Mouse (Mus musculus): ENCODE results near the gene Csnk1e. TPM values are rescaled to one million over a fixed set of nuclear protein-coding genes. Genes with fewer than 3 reads are reported as not detected.

Gene Csnk1e
- polyA plus RNA-seq (2015; fragmentation: Nextera tagmentation; extraction: Ambion mirVana): 66.0 and 71.5 TPM in 2 replicates

GRCm38 (mm10) chr15:79455106-79455810, at the start of gene Csnk1e:
Csnk1e (minus strand) TSS chr15:79455566.
- Histone ChIP-seq H3K4me3 (ENCODE audit: low read length) (peak within 1 kb of the TSS; percentile 36), H3K4me1 (ENCODE audit: insufficient read depth, low read length) (peaks cover 7% of the 10 kb centered on the region; the same call in 1 of the 2 replicates), H3K27me3 (ENCODE audit: insufficient read depth, low read length) (no peaks in the 10 kb centered on the region), H3K9ac (replicated peaks; ENCODE audit: low read length) (peak within 1 kb of the TSS; percentile 56), H3K4me2 (replicated peaks; ENCODE audit: low read depth, low read length) (peak within 1 kb of the TSS; percentile 56), H3K27ac (ENCODE audit: low read length) (no peak within 1 kb of the TSS), H3K9me3 (ENCODE audit: low read length) (no peaks in the 10 kb centered on the region), H3K36me3 (ENCODE audit: insufficient read depth, low read length) (no peaks in the 10 kb centered on the region)
- WGBS: 1% methylated on average over 24 of the region's 24 CpGs
- ATAC-seq (ENCODE audit: low FRiP score, low TSS enrichment): peak; percentile 92

GRCm38 (mm10) chr15:79504707-79505452, 49.5 kb upstream of the Csnk1e start, which contains the start of gene Kcnj4:
Kcnj4 (minus strand) TSS chr15:79505241.
- no peak within 1 kb of the TSS for H3K27ac ChIP-seq (ENCODE audit: low read length)
- peaks cover 13% of the 10 kb centered on the region; the same call in 1 of the 2 replicates for H3K4me1 ChIP-seq (ENCODE audit: insufficient read depth, low read length)
- H3K4me2 ChIP-seq (replicated peaks; ENCODE audit: low read depth, low read length): peak within 1 kb of the TSS; percentile 80
- peak; percentile 14; the same call in 1 of the 2 replicates for ATAC-seq (ENCODE audit: low FRiP score, low TSS enrichment)
- H3K9me3 ChIP-seq (ENCODE audit: low read length): no peaks in the 10 kb centered on the region
- H3K9ac ChIP-seq (replicated peaks; ENCODE audit: low read length): peak within 1 kb of the TSS; percentile 67
- WGBS: 1% methylated on average over 60 of the region's 60 CpGs
- H3K36me3 ChIP-seq (ENCODE audit: insufficient read depth, low read length): no peaks in the 10 kb centered on the region
- peak within 1 kb of the TSS; percentile 59 for H3K4me3 ChIP-seq (ENCODE audit: low read length)
- H3K27me3 ChIP-seq (ENCODE audit: insufficient read depth, low read length): peaks cover 65% of the 10 kb centered on the region

GRCm38 (mm10) chr15:79503438-79503837, 48.1 kb upstream of the Csnk1e start:
- H3K9me3 ChIP-seq (ENCODE audit: low read length): no peaks in the 10 kb centered on the region
- H3K4me2 ChIP-seq (replicated peaks; ENCODE audit: low read depth, low read length): no peak overlapping the region
- peaks cover 13% of the 10 kb centered on the region; the same call in 1 of the 2 replicates for H3K4me1 ChIP-seq (ENCODE audit: insufficient read depth, low read length)
- no peak for ATAC-seq (ENCODE audit: low FRiP score, low TSS enrichment)
- H3K27me3 ChIP-seq (ENCODE audit: insufficient read depth, low read length): peaks cover 58% of the 10 kb centered on the region
- H3K9ac ChIP-seq (replicated peaks; ENCODE audit: low read length): no peak overlapping the region
- H3K27ac ChIP-seq (ENCODE audit: low read length): no peak overlapping the region
- 64% methylated on average over 5 of the region's 5 CpGs for WGBS
- no peaks in the 10 kb centered on the region for H3K36me3 ChIP-seq (ENCODE audit: insufficient read depth, low read length)
- no peak overlapping the region for H3K4me3 ChIP-seq (ENCODE audit: low read length)

- Histone ChIP-seq H3K9me3 (ENCODE audit: low read length) (no peaks in the 10 kb centered on the region), H3K9ac (replicated peaks; ENCODE audit: low read length) (no peak overlapping the region), H3K4me3 (ENCODE audit: low read length) (no peak overlapping the region), H3K36me3 (ENCODE audit: insufficient read depth, low read length) (no peaks in the 10 kb centered on the region), H3K4me1 (ENCODE audit: insufficient read depth, low read length) (peaks cover 13% of the 10 kb centered on the region; the same call in 1 of the 2 replicates), H3K4me2 (replicated peaks; ENCODE audit: low read depth, low read length) (no peak overlapping the region), H3K27ac (ENCODE audit: low read length) (no peak overlapping the region), H3K27me3 (ENCODE audit: insufficient read depth, low read length) (peaks cover 53% of the 10 kb centered on the region)
- no peak for ATAC-seq (ENCODE audit: low FRiP score, low TSS enrichment)
- WGBS: 18% methylated on average over 18 of the region's 18 CpGs
Measured at GRCm38 (mm10) chr15:79502891-79503341, 47.5 kb upstream of the Csnk1e start.

- peaks cover 33% of the 10 kb centered on the region for H3K27me3 ChIP-seq (ENCODE audit: insufficient read depth, low read length)
- no peak overlapping the region for H3K4me2 ChIP-seq (replicated peaks; ENCODE audit: low read depth, low read length)
- H3K4me3 ChIP-seq (ENCODE audit: low read length): no peak overlapping the region
- ATAC-seq (ENCODE audit: low FRiP score, low TSS enrichment): no peak
- no peak overlapping the region for H3K27ac ChIP-seq (ENCODE audit: low read length)
- no peak overlapping the region for H3K9ac ChIP-seq (replicated peaks; ENCODE audit: low read length)
- no peaks in the 10 kb centered on the region for H3K36me3 ChIP-seq (ENCODE audit: insufficient read depth, low read length)
- H3K4me1 ChIP-seq (ENCODE audit: insufficient read depth, low read length): peaks cover 6% of the 10 kb centered on the region; the same call in 1 of the 2 replicates
- H3K9me3 ChIP-seq (ENCODE audit: low read length): no peaks in the 10 kb centered on the region
- 81% methylated on average over 17 of the region's 17 CpGs for WGBS
Measured at GRCm38 (mm10) chr15:79500110-79500509, 44.7 kb upstream of the Csnk1e start.

GRCm38 (mm10) chr15:79493527-79493926, 38.2 kb upstream of the Csnk1e start:
- H3K4me2 ChIP-seq (replicated peaks; ENCODE audit: low read depth, low read length): no peak overlapping the region

GRCm38 (mm10) chr15:79489463-79489862, 34.1 kb upstream of the Csnk1e start:
- ATAC-seq (ENCODE audit: low FRiP score, low TSS enrichment): no peak
- 43% methylated on average over 11 of the region's 11 CpGs for WGBS
- no peaks in the 10 kb centered on the region for H3K36me3 ChIP-seq (ENCODE audit: insufficient read depth, low read length)

More at GRCm38 (mm10) chr15:79493527-79493926, 38.2 kb upstream of the Csnk1e start:
- no peak overlapping the region for H3K9ac ChIP-seq (replicated peaks; ENCODE audit: low read length)
- ATAC-seq (ENCODE audit: low FRiP score, low TSS enrichment): no peak
- peaks cover 12% of the 10 kb centered on the region; the same call in 1 of the 2 replicates for H3K27me3 ChIP-seq (ENCODE audit: insufficient read depth, low read length)
- H3K27ac ChIP-seq (ENCODE audit: low read length): no peak overlapping the region
- H3K9me3 ChIP-seq (ENCODE audit: low read length): no peaks in the 10 kb centered on the region
- H3K4me1 ChIP-seq (ENCODE audit: insufficient read depth, low read length): no peaks in the 10 kb centered on the region
- no peak overlapping the region for H3K4me3 ChIP-seq (ENCODE audit: low read length)
- H3K36me3 ChIP-seq (ENCODE audit: insufficient read depth, low read length): no peaks in the 10 kb centered on the region
- WGBS: 25% methylated on average over 18 of the region's 18 CpGs

GRCm38 (mm10) chr15:79481181-79481688, 25.9 kb upstream of the Csnk1e start:
- Histone ChIP-seq H3K4me3 (ENCODE audit: low read length) (0 out of 2 replicates have a peak overlapping the region, but pooled peaks have one; percentile 5), H3K9ac (replicated peaks; ENCODE audit: low read length) (no peak overlapping the region), H3K27ac (ENCODE audit: low read length) (no peak overlapping the region), H3K9me3 (ENCODE audit: low read length) (no peaks in the 10 kb centered on the region), H3K4me1 (ENCODE audit: insufficient read depth, low read length) (no peaks in the 10 kb centered on the region), H3K36me3 (ENCODE audit: insufficient read depth, low read length) (no peaks in the 10 kb centered on the region), H3K4me2 (replicated peaks; ENCODE audit: low read depth, low read length) (peak overlapping the region; percentile 35), H3K27me3 (ENCODE audit: insufficient read depth, low read length) (no peaks in the 10 kb centered on the region)
- 5% methylated on average over 15 of the region's 15 CpGs for WGBS
- ATAC-seq (ENCODE audit: low FRiP score, low TSS enrichment): peak; percentile 57; the same call in 1 of the 2 replicates

More at GRCm38 (mm10) chr15:79489463-79489862, 34.1 kb upstream of the Csnk1e start:
- H3K27me3 ChIP-seq (ENCODE audit: insufficient read depth, low read length): peaks cover 9% of the 10 kb centered on the region; the same call in 1 of the 2 replicates
- H3K9me3 ChIP-seq (ENCODE audit: low read length): no peaks in the 10 kb centered on the region
- no peaks in the 10 kb centered on the region for H3K4me1 ChIP-seq (ENCODE audit: insufficient read depth, low read length)
- no peak overlapping the region for H3K27ac ChIP-seq (ENCODE audit: low read length)
- H3K4me2 ChIP-seq (replicated peaks; ENCODE audit: low read depth, low read length): no peak overlapping the region
- H3K9ac ChIP-seq (replicated peaks; ENCODE audit: low read length): no peak overlapping the region
- no peak overlapping the region for H3K4me3 ChIP-seq (ENCODE audit: low read length)

GRCm38 (mm10) chr15:79477227-79477626, 21.9 kb upstream of the Csnk1e start:
- ATAC-seq (ENCODE audit: low FRiP score, low TSS enrichment): no peak
- WGBS: 46% methylated on average over 6 of the region's 6 CpGs
- no peak overlapping the region for H3K9ac ChIP-seq (replicated peaks; ENCODE audit: low read length)
- no peak overlapping the region for H3K4me3 ChIP-seq (ENCODE audit: low read length)
- H3K36me3 ChIP-seq (ENCODE audit: insufficient read depth, low read length): no peaks in the 10 kb centered on the region
- peaks cover 3% of the 10 kb centered on the region; the same call in 1 of the 2 replicates for H3K9me3 ChIP-seq (ENCODE audit: low read length)
- H3K4me1 ChIP-seq (ENCODE audit: insufficient read depth, low read length): no peaks in the 10 kb centered on the region
- H3K4me2 ChIP-seq (replicated peaks; ENCODE audit: low read depth, low read length): no peak overlapping the region
- no peaks in the 10 kb centered on the region for H3K27me3 ChIP-seq (ENCODE audit: insufficient read depth, low read length)
- no peak overlapping the region for H3K27ac ChIP-seq (ENCODE audit: low read length)
